Mouse (Mus musculus) liver, postnatal 0 days (tissue): ENCODE data around the gene Alox5.

Experiments used
- CTCF ChIP-seq: sonication (generic); IDR thresholded peaks from 2 replicates; pipeline ENCODE4 v1.5.1; 2016; ENCODE audit warnings: antibody characterized with exemption, low read depth
- EP300 ChIP-seq: IDR thresholded peaks from 2 replicates; pipeline ENCODE4 v1.6.1; 2016; ENCODE audit warnings: antibody characterized with exemption, low read depth, mild to moderate bottlenecking

DNA sequence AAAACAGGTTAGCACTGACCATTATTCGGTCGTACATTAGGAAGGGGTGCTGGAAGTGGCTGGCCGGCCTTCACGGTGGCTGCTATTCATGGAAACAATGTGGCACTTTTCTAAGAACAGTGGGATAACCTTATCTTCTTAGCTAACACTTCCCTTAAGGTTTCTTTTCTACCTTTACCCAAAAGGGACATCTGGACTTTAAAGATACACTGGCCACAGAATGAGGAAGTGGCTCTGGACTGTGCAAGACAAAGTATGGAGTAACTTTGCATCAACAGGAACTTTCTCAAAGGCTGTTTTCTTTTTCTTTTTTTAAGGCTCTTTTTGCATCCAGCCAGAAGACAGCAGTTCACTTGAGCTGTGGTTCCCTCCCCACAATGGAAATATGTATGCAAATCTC lies 2.2 kb downstream of the Alox5 start:
- TF ChIP-seq CTCF (no peak), EP300 (no peak)
